Mouse (Mus musculus) forebrain, embryonic 11.5 days (tissue): ENCODE data around the gene Farp2. TPM values are rescaled to one million over a fixed set of nuclear protein-coding genes. Genes with fewer than 3 reads are reported as not detected.

Experiments used
- ATAC-seq: fragments of 200-750 bp; cut with Nextera tagmentation; replicated peaks from 2 replicates; pipeline ENCODE4 v1.8.0; 2017; ENCODE audit warnings: moderate TSS enrichment; ENCODE audit not compliant: low FRiP score
- DNase-seq: peaks from one replicate; pipeline ENCODE4 v3.0.0-alpha.2; 2017; ENCODE audit warnings: low spot score
- H3K27ac ChIP-seq: fragments of 300-500 bp; sonication (generic); 2 replicates; pipeline ENCODE4 v1.5.1; 2014; ENCODE audit warnings: low read depth, low read length
- H3K27me3 ChIP-seq: fragments of 300-500 bp; sonication (generic); 2 replicates; pipeline ENCODE4 v1.6.1; 2014; ENCODE audit warnings: mild to moderate bottlenecking, low read length, mixed read lengths; ENCODE audit not compliant: control insufficient read depth, insufficient read depth
- H3K36me3 ChIP-seq: fragments of 300-500 bp; sonication (generic); 2 replicates; pipeline ENCODE4 v1.6.1; 2014; ENCODE audit warnings: mild to moderate bottlenecking, low read length, moderate library complexity, mixed read lengths; ENCODE audit not compliant: control insufficient read depth, insufficient read depth
- H3K4me1 ChIP-seq: fragments of 300-500 bp; sonication (generic); replicated peaks from 2 replicates; pipeline ENCODE4 v1.6.1; 2014; ENCODE audit warnings: low read length, mixed read lengths; ENCODE audit not compliant: control insufficient read depth, insufficient read depth
- H3K4me2 ChIP-seq: fragments of 300-500 bp; sonication (generic); 2 replicates; pipeline ENCODE4 v1.6.1; 2014; ENCODE audit warnings: low read depth, mild to moderate bottlenecking, low read length, moderate library complexity, mixed read lengths; ENCODE audit not compliant: severe bottlenecking
- H3K4me3 ChIP-seq: fragments of 300-500 bp; sonication (generic); 2 replicates; pipeline ENCODE4 v1.5.1; 2014; ENCODE audit warnings: low read depth, low read length
- H3K9ac ChIP-seq: fragments of 300-500 bp; sonication (generic); 2 replicates; pipeline ENCODE4 v1.6.1; 2014; ENCODE audit warnings: low read length
- H3K9me3 ChIP-seq: fragments of 300-500 bp; sonication (generic); 2 replicates; pipeline ENCODE4 v1.6.1; 2016; ENCODE audit warnings: low read length, mixed read lengths; ENCODE audit not compliant: control insufficient read depth
- WGBS: fragments of 180-500 bp; shearing (Covaris S2); extraction: QIAGEN DNeasy Blood & Tissue Kit; methylation state at CpG from one replicate; pipeline ENCODE4 v1.1.7; 2014; 5-methylcytosine and 5-hydroxymethylcytosine counted together
- polyA plus RNA-seq: library from polyadenylated mRNA; unstranded; fragments of >200 nt; fragmentation: Nextera tagmentation; extraction: Ambion mirVana; gene quantifications from 2 replicates; pipeline ENCODE4 v1.2.1, GENCODE M21; 2014

The Farp2 gene
- polyA plus RNA-seq, 1 experiment from 2014 or later: 4.4 TPM

- Histone ChIP-seq H3K4me1 (no peaks in the 10 kb centered on the region), H3K4me3 (no peak overlapping the region), H3K4me2 (no peak overlapping the region), H3K27me3 (no peaks in the 10 kb centered on the region), H3K9ac (no peak overlapping the region), H3K36me3 (no peaks in the 10 kb centered on the region), H3K27ac (no peak overlapping the region), H3K9me3 (no peaks in the 10 kb centered on the region)
- no peak for ATAC-seq
- DNase-seq: no peak
- 92% methylated on average over 6 of the region's 6 CpGs for WGBS
Observed at GRCm38 (mm10) chr1:93537227-93537626, 25.3 kb downstream of the Farp2 start.

- no peak overlapping the region for H3K4me2 ChIP-seq
- DNase-seq (no peak), ATAC-seq (no peak)
- H3K4me1 ChIP-seq: no peaks in the 10 kb centered on the region
- H3K36me3 ChIP-seq: no peaks in the 10 kb centered on the region
- 80% methylated on average over 2 of the region's 2 CpGs for WGBS
- no peaks in the 10 kb centered on the region for H3K27me3 ChIP-seq
- no peaks in the 10 kb centered on the region for H3K9me3 ChIP-seq
- no peak overlapping the region for H3K27ac ChIP-seq
- H3K4me3 ChIP-seq: no peak overlapping the region
- no peak overlapping the region for H3K9ac ChIP-seq
Observed at GRCm38 (mm10) chr1:93543196-93543595, 31.3 kb downstream of the Farp2 start.

- DNase-seq (no peak), ATAC-seq (no peak)
- Histone ChIP-seq H3K4me3 (no peak overlapping the region), H3K4me1 (no peaks in the 10 kb centered on the region), H3K27ac (no peak overlapping the region), H3K9me3 (no peaks in the 10 kb centered on the region), H3K4me2 (no peak overlapping the region), H3K27me3 (no peaks in the 10 kb centered on the region), H3K9ac (no peak overlapping the region), H3K36me3 (no peaks in the 10 kb centered on the region)
- 81% methylated on average over 1 of the region's 1 CpGs for WGBS
Observed at GRCm38 (mm10) chr1:93547286-93547685, 35.4 kb downstream of the Farp2 start.

- H3K4me1 ChIP-seq: no peaks in the 10 kb centered on the region
- no peaks in the 10 kb centered on the region for H3K27me3 ChIP-seq
- H3K4me2 ChIP-seq: no peak overlapping the region
- no peak overlapping the region for H3K4me3 ChIP-seq
- ATAC-seq: no peak
- no peak overlapping the region for H3K27ac ChIP-seq
- H3K9me3 ChIP-seq: no peaks in the 10 kb centered on the region
- no peak overlapping the region for H3K9ac ChIP-seq
- WGBS: 81% methylated on average over 5 of the region's 5 CpGs
- no peak for DNase-seq
- H3K36me3 ChIP-seq: no peaks in the 10 kb centered on the region
Observed at GRCm38 (mm10) chr1:93551427-93551826, 39.5 kb downstream of the Farp2 start.

GRCm38 (mm10) chr1:93563224-93563623 is 51.3 kb downstream of the Farp2 start:
- no peaks in the 10 kb centered on the region for H3K36me3 ChIP-seq
- no peaks in the 10 kb centered on the region for H3K9me3 ChIP-seq
- no peak overlapping the region for H3K4me2 ChIP-seq
- H3K9ac ChIP-seq: no peak overlapping the region
- ATAC-seq (no peak), DNase-seq (no peak)
- H3K27ac ChIP-seq: no peak overlapping the region
- H3K27me3 ChIP-seq: no peaks in the 10 kb centered on the region
- no peaks in the 10 kb centered on the region for H3K4me1 ChIP-seq
- 86% methylated on average over 7 of the region's 7 CpGs for WGBS
- no peak overlapping the region for H3K4me3 ChIP-seq

GRCm38 (mm10) chr1:93563649-93564048 is 51.8 kb downstream of the Farp2 start:
- WGBS: 76% methylated on average over 1 of the region's 1 CpGs
- H3K27ac ChIP-seq: no peak overlapping the region
- no peak overlapping the region for H3K9ac ChIP-seq
- no peaks in the 10 kb centered on the region for H3K9me3 ChIP-seq
- H3K27me3 ChIP-seq: no peaks in the 10 kb centered on the region
- no peaks in the 10 kb centered on the region for H3K36me3 ChIP-seq
- no peak overlapping the region for H3K4me3 ChIP-seq
- DNase-seq: no peak
- no peak for ATAC-seq
- no peak overlapping the region for H3K4me2 ChIP-seq
- H3K4me1 ChIP-seq: no peaks in the 10 kb centered on the region

GRCm38 (mm10) chr1:93564781-93565180 is 52.9 kb downstream of the Farp2 start:
- WGBS: 83% methylated on average over 3 of the region's 3 CpGs
- no peak overlapping the region for H3K4me2 ChIP-seq
- DNase-seq: no peak
- no peak for ATAC-seq
- no peaks in the 10 kb centered on the region for H3K4me1 ChIP-seq
- no peaks in the 10 kb centered on the region for H3K36me3 ChIP-seq
- no peaks in the 10 kb centered on the region for H3K27me3 ChIP-seq
- H3K9ac ChIP-seq: no peak overlapping the region
- H3K9me3 ChIP-seq: no peaks in the 10 kb centered on the region
- no peak overlapping the region for H3K27ac ChIP-seq
- no peak overlapping the region for H3K4me3 ChIP-seq

GRCm38 (mm10) chr1:93567013-93567412 is 55.1 kb downstream of the Farp2 start:
- Histone ChIP-seq H3K36me3 (no peaks in the 10 kb centered on the region), H3K27ac (no peak overlapping the region), H3K27me3 (no peaks in the 10 kb centered on the region), H3K4me1 (no peaks in the 10 kb centered on the region), H3K4me2 (no peak overlapping the region), H3K4me3 (no peak overlapping the region), H3K9ac (no peak overlapping the region), H3K9me3 (no peaks in the 10 kb centered on the region)
- no peak for ATAC-seq
- no peak for DNase-seq
- WGBS: 67% methylated on average over 3 of the region's 3 CpGs

GRCm38 (mm10) chr1:93567717-93568497 is 56.0 kb downstream of the Farp2 start:
- Histone ChIP-seq H3K4me1 (no peaks in the 10 kb centered on the region), H3K27me3 (no peaks in the 10 kb centered on the region), H3K36me3 (no peaks in the 10 kb centered on the region), H3K4me2 (no peak overlapping the region), H3K27ac (no peak overlapping the region), H3K4me3 (no peak overlapping the region), H3K9me3 (no peaks in the 10 kb centered on the region), H3K9ac (no peak overlapping the region)
- ATAC-seq: no peak
- WGBS: 87% methylated on average over 9 of the region's 9 CpGs
- no peak for DNase-seq
